Mouse (Mus musculus) pancreas, adult 10 weeks (tissue): ENCODE data around the gene Exog. TPM values are rescaled to one million over a fixed set of nuclear protein-coding genes. Genes with fewer than 3 reads are reported as not detected.

Experiments
- polyA plus RNA-seq: library from polyadenylated mRNA; stranded (reverse); fragments of 350-450 nt; fragmentation: Illumina TruSeq; extraction: RNeasy Lipid Tissue Mini Kit (QIAGEN cat#74804); gene quantifications from one replicate; pipeline ENCODE4 v1.2.3, GENCODE M21; 2015; ENCODE audit warnings: low read depth, low replicate concordance; ENCODE audit not compliant: insufficient read depth

Exog gene
- 2.2 TPM for polyA plus RNA-seq

DNA sequence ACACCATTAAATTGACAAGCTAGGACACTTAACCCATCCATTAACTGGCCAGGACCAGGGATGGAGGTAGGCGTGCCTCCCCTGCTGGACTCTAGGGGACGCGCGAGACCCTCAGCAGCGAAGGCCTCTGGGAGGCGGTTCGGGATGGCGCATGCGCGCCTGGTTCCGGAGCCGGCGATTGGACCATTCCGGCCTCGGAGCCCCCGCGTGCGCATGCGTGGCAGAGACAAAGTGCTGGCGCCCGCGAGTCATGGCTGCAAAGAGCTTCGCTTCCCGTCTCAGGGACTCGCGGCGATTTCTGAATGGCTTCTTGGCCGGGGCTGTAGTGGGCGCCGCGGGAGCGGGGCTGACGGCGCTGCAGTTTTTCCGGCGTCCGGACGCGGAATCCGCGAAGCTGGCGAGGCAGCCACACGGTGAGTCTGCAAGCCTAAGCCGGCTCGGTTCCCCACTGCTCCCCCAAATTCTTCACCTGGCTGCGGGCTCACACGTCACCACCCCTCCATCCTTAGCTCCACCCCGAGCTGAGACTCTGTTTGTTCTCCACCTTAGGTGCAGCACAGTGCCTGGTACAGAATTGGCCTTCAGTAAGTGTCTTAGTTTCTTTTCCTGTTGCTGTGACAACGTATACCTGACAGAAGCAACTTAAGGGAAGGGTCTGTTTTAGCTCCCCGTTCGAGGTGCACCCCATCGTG, at the start of gene Exog:
Gene Exog, plus strand, starts transcription at position 206 of the 692 bp plus-strand sequence.

DNA sequence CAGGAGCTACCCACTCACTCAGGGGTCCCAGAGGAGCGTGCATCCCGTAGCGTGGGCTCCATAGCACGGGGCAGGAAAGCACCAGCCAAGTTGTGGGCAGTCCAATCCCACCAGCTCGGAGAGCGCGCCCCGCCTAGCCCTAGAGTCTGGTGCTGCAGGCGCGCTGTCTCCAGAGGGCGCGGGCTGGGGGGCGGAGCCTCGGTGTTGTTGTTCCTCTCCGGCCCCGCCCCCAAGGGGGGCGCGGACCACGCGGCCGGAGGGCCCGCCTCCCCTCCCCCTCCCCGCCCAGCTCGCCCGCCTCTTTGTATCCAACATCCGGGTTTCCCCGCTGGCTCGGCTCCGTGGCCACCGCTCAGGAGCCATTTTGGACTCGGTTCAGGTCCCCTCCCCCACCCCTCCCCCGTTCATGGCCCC, 42.9 kb upstream of the Exog start, which contains the start of gene Acvr2b:
Gene Acvr2b, plus strand, starts transcription at position 318 of the 414 bp plus-strand sequence.

Other genes starting within 250 kb of the Exog start
- gene Slc22a13, start 235.8 kb upstream of the Exog start, polyA plus RNA-seq = not detected
- 7.8 TPM for gene Oxsr1, start 122.5 kb upstream of the Exog start, polyA plus RNA-seq
- gene Acaa1a, start 105.3 kb upstream of the Exog start, polyA plus RNA-seq = 37.1 TPM
- 9.2 TPM for gene Myd88, start 103.5 kb upstream of the Exog start, polyA plus RNA-seq
- 2.5 TPM for gene Xylb, start 87.6 kb upstream of the Exog start, polyA plus RNA-seq
- gene Slc22a14, start 79.4 kb upstream of the Exog start, polyA plus RNA-seq = not detected
- 1.1 TPM for gene Acvr2b, start 42.8 kb upstream of the Exog start, polyA plus RNA-seq
- not detected for gene Scn5a, start 134.1 kb downstream of the Exog start, polyA plus RNA-seq